Mouse (Mus musculus) brain, adult 2 months (tissue): Measurements from ENCODE around the gene Phc3.

Experiments used
- DNase-seq: peaks from one replicate; pipeline ENCODE4 v3.0.0; 2011; ENCODE audit warnings: low read depth, low spot score

Gene Phc3

GRCm38 (mm10) chr3:30969104-30969581 is at the start of gene Phc3:
Phc3 (minus strand) TSS chr3:30969415.
- peak; percentile 98 for DNase-seq

DNA sequence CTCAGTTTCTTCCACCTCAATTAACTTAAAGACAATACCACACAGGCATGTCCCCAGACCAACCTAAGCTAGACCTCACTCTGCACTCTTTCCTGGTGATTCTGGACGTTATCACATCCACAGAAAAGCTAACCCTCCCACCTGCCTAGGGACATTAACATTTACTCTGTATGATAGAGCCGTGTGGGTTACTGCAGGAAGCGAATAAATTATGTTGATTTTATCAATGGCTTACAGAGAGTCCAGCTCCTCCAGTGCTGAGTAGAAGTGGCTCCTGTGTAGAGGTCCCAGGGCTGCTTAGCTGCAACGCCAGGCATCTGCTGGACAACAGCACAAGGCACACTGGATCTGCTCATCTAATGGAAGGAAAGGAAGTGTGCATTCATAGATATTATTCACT is 48.4 kb upstream of the Phc3 start:
- no peak for DNase-seq

DNA sequence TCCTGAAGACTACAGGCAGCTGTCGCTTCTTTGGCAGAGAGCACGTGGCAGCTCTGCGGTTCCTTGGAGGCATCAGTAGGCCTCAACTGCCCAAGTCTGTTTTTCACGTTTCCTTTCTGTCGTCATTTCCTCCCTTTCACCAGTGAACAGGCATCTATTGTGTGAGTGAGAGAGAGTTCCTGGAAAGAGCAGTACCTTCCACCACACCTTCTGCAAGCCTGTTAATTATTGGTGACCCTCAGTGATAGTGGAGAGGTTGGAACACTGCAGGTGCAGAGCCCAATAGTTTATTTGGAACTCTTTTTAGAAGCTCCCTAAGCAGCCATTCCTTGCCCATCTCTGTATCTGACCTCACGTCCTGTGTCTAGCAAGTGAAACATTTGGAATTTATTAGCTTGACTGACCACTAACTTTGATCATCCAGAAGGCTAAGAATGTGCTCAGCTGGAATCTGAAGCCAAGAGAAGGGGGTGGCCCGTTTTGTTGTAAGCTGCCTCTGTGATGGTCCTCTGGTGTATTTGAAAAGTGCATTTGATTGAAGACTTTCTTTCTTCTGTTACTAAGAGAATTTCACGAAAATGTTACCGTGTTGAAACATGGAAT is 47.5 kb upstream of the Phc3 start:
- peak; percentile 17 for DNase-seq

DNA sequence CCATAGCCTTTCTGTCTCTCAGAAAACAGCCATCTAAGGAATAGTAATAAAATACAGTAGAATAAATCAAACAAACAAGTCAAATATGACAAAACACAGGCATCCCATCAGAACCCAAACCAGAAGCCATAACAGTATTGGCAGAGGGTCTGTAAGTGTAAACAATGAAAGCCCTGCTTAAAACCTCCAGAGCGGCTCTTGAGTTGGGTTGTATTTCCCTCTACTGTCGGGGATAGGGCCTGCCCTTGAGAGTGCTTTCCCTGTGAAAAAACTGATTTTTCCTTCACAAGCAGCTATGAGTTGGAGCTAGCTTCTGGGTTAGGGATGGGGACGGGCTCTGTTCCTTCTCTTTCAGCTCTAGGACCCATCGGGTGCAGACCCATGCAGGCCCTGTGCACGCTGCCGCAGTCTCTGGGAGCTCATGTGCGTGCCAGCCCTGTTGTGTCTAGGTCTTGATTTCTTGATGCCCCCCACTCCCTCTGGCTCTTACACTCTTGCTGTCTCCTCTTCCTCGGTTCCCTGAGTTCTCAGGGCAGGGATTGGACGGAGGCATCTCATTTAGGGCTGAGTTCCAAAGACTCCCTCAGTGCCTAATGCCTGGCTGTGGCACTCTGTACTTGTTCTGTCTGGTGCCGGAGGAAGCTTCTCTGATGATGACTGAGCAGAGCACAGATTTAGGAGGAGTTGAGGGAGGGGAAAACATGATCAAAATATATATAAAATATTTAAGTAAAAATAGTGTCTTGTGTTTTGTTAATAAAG is 46.6 kb upstream of the Phc3 start:
- DNase-seq: peak; percentile 21

- DNase-seq: no peak
Measured at GRCm38 (mm10) chr3:31014374-31014773, 45.2 kb upstream of the Phc3 start.

- no peak for DNase-seq
Measured at GRCm38 (mm10) chr3:31004320-31005209, 35.4 kb upstream of the Phc3 start.

DNA sequence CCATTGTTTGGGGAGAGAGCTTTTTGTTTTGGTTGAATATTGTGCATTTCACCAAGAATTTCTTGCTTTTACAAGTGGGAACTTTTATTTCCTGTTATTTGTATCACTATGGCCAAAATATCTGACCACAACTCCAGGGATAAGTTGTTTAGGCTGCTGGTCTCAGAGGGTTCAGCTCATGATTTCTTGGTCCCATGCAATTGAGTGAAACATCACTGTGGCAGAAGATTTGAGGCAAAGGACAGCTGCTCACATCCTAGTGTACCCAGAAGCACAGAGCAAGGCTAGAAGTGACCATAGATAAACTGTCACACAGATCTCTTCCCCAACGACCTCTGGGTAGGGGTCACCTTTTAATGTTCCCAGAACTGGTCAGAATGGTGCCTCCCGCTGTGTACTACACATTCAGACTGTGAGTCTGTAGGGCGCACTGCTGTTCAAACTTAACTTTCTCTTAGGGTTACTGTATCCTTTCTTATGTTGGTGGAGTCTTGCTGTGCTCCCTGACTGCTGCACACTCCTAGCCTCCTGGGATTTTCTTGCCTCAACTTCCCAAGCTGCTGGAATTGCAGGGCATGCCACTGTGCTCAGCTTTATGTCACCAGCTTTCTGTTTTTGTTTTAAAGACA is 31.9 kb upstream of the Phc3 start:
- DNase-seq: no peak

DNA sequence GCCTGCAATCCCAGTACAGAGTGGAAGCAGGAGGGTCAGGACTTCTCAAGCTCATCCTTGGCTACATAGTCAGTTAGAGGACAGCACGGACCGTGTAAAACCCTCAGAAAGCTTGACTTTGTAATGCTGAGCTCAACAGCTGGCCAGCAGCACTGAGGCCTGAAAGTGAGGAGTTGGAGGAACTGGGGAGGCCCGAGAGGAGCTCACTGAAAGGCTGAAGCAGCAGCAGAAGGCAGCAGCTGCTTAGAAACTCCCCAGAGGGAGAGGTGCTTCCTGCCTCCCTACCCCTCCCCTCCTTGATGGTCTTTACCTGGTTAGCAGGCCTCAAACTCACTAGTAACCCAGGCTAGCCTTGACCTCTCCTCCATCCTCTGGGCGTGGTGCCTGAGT is 30.8 kb upstream of the Phc3 start:
- no peak for DNase-seq

DNA sequence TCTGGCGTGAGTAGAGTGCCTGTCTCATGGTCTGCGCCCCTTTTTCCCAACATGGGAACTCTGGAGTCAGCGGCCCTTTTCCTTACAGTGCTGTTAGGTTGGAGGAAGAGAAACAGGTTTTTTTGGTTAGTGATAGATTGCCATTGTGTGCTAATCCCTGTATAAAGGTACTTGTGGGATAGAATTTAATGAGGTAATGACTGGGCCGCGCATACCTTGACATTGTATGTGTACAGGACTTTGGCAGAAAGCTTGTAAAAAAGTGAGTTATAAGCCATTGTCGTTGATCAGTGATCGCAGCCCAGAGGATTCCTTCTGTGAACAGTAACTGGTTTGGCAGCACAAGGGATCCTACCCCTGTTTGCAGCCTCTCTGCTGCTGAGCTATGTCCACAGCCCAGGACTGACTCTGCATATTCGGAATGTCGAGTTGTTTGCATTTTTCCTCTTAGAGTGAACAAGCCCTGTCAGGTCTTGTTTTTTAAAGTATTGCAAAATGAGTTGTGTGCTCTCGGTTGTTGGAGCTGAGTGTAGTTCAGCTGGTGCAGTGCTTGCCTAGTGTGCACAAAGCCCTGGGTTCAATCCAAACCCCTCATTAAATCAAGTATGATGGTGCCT is 30.3 kb upstream of the Phc3 start:
- no peak for DNase-seq

DNA sequence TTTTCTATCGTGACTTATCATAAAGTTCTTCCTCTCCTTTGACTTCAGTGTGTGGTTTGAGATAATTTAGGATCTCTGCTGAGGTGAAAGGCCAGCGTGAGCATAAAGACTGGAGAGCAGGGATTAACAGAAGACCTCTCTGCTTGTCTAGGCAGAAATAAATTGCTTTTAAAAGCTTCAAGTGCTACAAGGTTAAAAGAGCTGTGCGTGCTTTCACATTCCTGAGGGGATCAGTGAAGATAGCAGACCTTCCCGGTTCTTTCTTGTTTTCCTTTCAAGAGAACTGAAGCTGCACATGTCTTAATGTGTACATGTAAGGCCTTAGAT is 27.4 kb upstream of the Phc3 start:
- no peak for DNase-seq

- peak; percentile 69 for DNase-seq
Measured at GRCm38 (mm10) chr3:30995899-30996687, 26.9 kb upstream of the Phc3 start.

- DNase-seq: peak; percentile 98
Measured at GRCm38 (mm10) chr3:30995283-30995898, 26.2 kb upstream of the Phc3 start, which contains the start of gene Prkci. Prkci (plus strand) TSS chr3:30995747.

DNA sequence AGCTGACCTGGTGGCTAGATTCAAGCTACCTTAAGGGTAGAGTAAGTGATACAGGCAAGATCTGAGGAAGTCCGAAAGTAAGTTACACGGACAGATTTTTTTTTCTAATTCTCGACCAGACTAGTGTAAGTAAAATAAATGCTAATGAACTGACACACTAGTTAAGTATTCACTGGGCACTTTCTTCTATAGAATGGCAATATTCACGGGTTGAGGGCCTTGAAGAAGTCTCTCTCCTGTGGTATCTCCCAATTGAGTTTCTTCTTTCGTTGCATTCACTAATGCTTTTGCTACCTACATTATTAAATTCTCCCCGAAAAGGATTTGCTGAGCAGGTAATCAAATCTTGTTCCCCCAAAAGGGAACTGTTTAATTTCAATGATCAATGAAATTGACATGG is 25.6 kb upstream of the Phc3 start:
- no peak for DNase-seq

GRCm38 (mm10) chr3:30993066-30993573 is 23.9 kb upstream of the Phc3 start:
- DNase-seq: no peak

DNA sequence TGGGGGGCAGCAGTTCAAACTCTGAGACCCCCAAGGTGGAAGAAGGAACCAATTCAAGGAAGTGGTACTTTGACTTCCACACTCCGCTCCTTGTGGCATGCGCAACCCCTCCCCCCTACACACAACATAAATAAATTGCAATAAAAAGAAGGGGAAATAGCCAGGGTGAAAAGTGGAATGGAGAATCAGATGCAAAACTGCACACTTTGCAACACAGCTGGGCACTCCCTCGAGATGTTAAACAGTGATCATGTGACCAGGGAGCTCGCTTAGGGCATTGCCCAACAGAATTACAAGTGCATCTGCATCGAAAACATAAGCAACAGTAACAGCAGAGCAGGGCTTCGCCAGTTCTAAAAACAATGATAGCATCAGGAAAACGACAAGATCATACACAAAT is 22.9 kb upstream of the Phc3 start:
- DNase-seq: no peak

DNA sequence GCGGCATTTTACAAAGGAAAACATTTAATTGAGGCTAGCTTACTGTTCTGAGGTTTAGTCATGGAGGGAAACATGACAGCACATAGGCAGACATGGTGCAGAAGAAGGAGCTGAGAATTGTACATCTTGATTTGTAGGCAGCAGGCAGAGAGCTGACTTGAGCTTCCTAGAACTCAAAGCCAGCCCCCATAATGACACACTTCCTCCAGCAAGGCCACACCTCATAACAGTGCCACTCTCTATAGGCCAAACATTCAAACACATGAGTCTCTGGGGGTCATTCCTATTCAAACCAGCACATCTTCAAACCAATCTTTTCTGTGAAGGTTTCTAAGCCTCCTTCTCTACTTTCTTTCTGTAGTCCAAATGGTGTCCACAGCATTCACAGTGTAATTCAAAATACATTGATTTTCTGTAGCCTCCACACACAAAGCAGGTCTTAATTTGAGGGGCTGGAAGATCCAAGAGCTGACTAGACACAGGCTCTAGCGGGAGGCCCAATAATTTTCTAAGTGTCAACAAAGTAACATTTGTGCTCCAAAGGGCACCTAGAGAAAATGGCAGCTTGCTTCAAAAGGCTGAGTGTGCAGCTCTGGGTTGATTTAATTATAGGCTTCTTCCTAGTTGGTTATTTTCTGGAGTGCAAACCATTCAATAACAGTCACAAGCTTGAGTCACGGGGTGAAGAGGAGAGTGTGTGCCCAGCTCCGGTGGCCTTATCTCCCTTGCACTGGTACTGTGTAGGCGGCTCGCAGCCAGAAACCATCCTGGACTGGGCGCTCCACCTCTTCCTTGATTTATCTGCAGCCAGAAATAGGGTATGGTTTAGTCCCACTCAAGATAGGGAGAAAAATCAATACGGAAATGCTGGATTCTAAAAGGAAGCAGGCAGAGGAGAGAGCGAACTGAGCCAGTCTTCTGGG is 18.4 kb upstream of the Phc3 start:
- peak; percentile 46 for DNase-seq

DNA sequence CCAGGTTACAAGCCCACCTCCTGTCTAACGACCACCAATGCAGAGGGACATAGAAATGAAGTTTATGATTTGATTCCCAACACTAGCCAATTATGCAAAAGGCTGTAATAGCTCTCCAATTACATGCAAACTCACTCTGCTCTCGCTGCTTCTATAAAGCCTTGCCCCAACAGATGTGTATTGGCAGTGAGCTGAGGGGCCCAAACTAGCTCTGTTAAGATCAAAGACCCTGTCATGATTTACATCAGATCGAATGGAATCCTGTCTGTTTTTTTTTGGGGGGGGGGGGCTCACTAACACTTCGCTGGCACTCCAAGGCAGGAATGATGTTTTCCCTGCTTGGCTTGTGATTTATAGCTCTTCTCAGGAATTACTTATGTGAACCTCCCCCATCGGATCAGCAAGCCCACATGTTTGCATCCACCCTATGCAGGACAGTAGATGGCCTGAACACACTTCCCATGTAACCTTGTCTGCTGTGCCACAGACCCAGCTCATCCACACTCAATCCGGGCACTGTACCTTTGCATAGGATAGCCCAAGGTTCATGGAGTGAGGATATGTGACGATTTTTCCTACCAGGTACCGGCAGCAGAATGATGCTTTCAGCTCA is 13.8 kb upstream of the Phc3 start:
- no peak for DNase-seq

- no peak for DNase-seq
Measured at GRCm38 (mm10) chr3:30981616-30982380, 12.6 kb upstream of the Phc3 start.
